Mouse (Mus musculus) liver, adult 2 months (tissue): ENCODE measurements around the gene Gid8.

Experiments
- CTCF ChIP-seq: fragments of 200-500 bp; IDR thresholded peaks from 2 replicates; pipeline ENCODE4 v1.5.1; 2011; ENCODE audit warnings: low read depth, low read length, control low read depth
- POLR2A ChIP-seq: fragments of 200-500 bp; IDR thresholded peaks from 2 replicates; pipeline ENCODE4 v1.6.1; 2011; ENCODE audit warnings: low read length, control low read depth; ENCODE audit not compliant: insufficient read depth; ENCODE audit errors: extremely low read depth

DNA sequence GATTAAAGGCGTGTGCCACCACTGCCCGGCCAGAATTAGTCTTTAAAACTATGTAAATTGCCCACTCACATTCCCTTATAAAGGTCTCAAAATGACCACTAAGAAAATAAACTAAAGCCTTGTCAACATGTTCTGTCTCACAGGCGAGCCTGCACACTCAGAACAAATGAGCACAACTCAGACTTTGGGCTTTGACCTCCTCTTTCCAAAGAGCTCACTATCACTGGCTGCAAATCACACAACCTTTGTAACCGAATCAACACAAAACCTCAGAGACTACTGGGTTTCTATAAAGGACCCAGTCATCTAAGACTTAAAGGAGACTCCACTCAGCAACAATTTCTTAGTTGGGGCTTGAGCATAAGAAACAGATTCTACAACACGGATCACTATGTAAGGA is 9.5 kb upstream of the Gid8 start:
- TF ChIP-seq CTCF (no peak), POLR2A (no peak)
